In the genomic region with DNA sequence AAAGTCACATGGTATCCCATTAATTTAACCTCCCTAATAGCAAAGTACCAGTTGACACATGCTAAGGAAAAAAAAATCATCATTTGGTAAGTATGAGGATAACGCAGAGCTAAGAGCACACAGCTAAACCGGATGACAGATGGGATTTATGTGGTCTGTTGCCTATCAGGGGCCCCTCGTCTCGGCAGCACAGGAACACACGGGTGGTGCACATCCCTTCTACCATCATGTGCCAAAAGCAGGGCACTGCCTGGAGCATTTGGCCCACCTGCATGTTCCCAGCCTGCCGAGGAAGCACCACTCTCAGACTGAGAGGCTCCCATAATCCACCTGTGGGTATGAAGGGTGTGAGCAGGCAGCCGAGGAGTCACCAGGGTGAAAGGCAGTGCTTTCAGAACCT, we compare ENCODE assay signal across 16 mouse cellular contexts.
DNase-seq lines count a peak whose midpoint lies in the region; ATAC-seq and TF ChIP-seq lines count a peak whose summit lies in the region.
"Had no signal": no experiment of that assay in that cellular context is flagged by ENCODE, and none has a peak within 500 bp of the region (broad histone marks: within the 10 kb centered on the region; RNA-seq: fewer than 3 reads in every experiment).

No protein-coding gene starts in this region.

- no peak for TF ChIP-seq CTCF in lung, embryonic 14.5 days (IDR thresholded peaks at IDR 0.05; ENCODE audit: low read depth)

- H3K4me1 ChIP-seq in embryonic facial prominence, embryonic 14.5 days (ENCODE audit: control insufficient read depth, insufficient read depth, low read length), result no peaks in the 10 kb centered on the region
- H3K4me1 ChIP-seq in embryonic facial prominence, embryonic 10.5 days, result no peaks in the 10 kb centered on the region
- no peaks in the 10 kb centered on the region for H3K4me1 ChIP-seq in lung, embryonic 14.5 days (ENCODE audit: insufficient read depth)
- H3K4me1 ChIP-seq in liver, embryonic 16.5 days (ENCODE audit: control insufficient read depth, low read depth, low read length), result peaks cover 23% of the 10 kb centered on the region
- H3K4me1 ChIP-seq: limb, embryonic 13.5 days; neural tube, embryonic 13.5 days had no signal

- H3K36me3 ChIP-seq in embryonic facial prominence, embryonic 14.5 days (ENCODE audit: control insufficient read depth, insufficient read depth, low read length), result peaks cover 26% of the 10 kb centered on the region
- H3K36me3 ChIP-seq in embryonic facial prominence, embryonic 10.5 days (replicated peaks), result peaks cover 28% of the 10 kb centered on the region
- peaks cover 33% of the 10 kb centered on the region for H3K36me3 ChIP-seq in lung, embryonic 14.5 days (ENCODE audit: insufficient read depth)
- peaks cover 26% of the 10 kb centered on the region for H3K36me3 ChIP-seq in liver, embryonic 16.5 days (ENCODE audit: control insufficient read depth, insufficient read depth)

- H3K27ac ChIP-seq in embryonic facial prominence, embryonic 14.5 days (replicated peaks; ENCODE audit: low read depth, low read length), result no peak overlapping the region
- H3K27ac ChIP-seq in embryonic facial prominence, embryonic 10.5 days (replicated peaks), result no peak overlapping the region
- no peak overlapping the region for H3K27ac ChIP-seq in lung, embryonic 14.5 days (ENCODE audit: low read depth)
- peak overlapping the region; percentile 88 for H3K27ac ChIP-seq in liver, embryonic 16.5 days (ENCODE audit: low read length)
- H3K27ac ChIP-seq: heart, embryonic 13.5 days; left cerebral cortex, adult 2 months; limb, embryonic 13.5 days; neural tube, embryonic 13.5 days had no signal

- DNase-seq in embryonic facial prominence, embryonic 14.5 days (ENCODE audit: low spot score), result no peak
- DNase-seq in embryonic facial prominence, embryonic 10.5 days (ENCODE audit: low spot score), result no peak
- no peak for DNase-seq in lung, embryonic 14.5 days
- DNase-seq in lung, postnatal 14 days, result no peak
- peak; percentile 15 to 25 for DNase-seq in cerebellum, adult 18-20 months
- DNase-seq in ovary, adult 18-20 months (ENCODE audit: low spot score), result no peak
- DNase-seq in heart, postnatal 4 days, result no peak
- DNase-seq: gastrocnemius, postnatal 36 days; kidney, adult 9 months; lung, postnatal 36 days had no signal

- 0 out of 2 replicates have a peak, but pooled peaks have one; percentile 18 for ATAC-seq in embryonic facial prominence, embryonic 14.5 days (ENCODE audit: low read depth)
- peak; percentile 23; the same call in 1 of the 2 replicates for ATAC-seq in lung, embryonic 14.5 days (ENCODE audit: insufficient read depth)
- no peak for ATAC-seq in liver, embryonic 16.5 days (ENCODE audit: low read depth)
- ATAC-seq: forebrain, embryonic 16.5 days had no signal

- H3K4me3 ChIP-seq in embryonic facial prominence, embryonic 14.5 days (ENCODE audit: low read depth, low read length), result no peak overlapping the region
- H3K4me3 ChIP-seq in embryonic facial prominence, embryonic 10.5 days, result no peak overlapping the region
- no peak overlapping the region for H3K4me3 ChIP-seq in lung, embryonic 14.5 days (ENCODE audit: low read depth, low read length)
- no peak overlapping the region for H3K4me3 ChIP-seq in liver, embryonic 16.5 days (ENCODE audit: low read depth, low read length)
- H3K4me3 ChIP-seq: heart, embryonic 13.5 days; left cerebral cortex, adult 2 months; limb, embryonic 13.5 days; neural tube, embryonic 13.5 days had no signal

- 71% methylated on average over 7 of the region's 7 CpGs for WGBS in embryonic facial prominence, embryonic 14.5 days
- 88% methylated on average over 7 of the region's 7 CpGs for WGBS in embryonic facial prominence, embryonic 10.5 days
- WGBS in lung, embryonic 14.5 days, result 59% methylated on average over 7 of the region's 7 CpGs
- WGBS in liver, embryonic 16.5 days (ENCODE audit: insufficient replicate concordance), result 54% methylated on average over 7 of the region's 7 CpGs

- no peaks in the 10 kb centered on the region for H3K9me3 ChIP-seq in embryonic facial prominence, embryonic 14.5 days (ENCODE audit: control insufficient read depth, low read length)
- H3K9me3 ChIP-seq in embryonic facial prominence, embryonic 10.5 days, result no peaks in the 10 kb centered on the region
- no peaks in the 10 kb centered on the region for H3K9me3 ChIP-seq in lung, embryonic 14.5 days (ENCODE audit: low read depth, low read length)
- H3K9me3 ChIP-seq in liver, embryonic 16.5 days (replicated peaks; ENCODE audit: control insufficient read depth, low read length), result no peaks in the 10 kb centered on the region
- H3K9me3 ChIP-seq: heart, embryonic 13.5 days; limb, embryonic 13.5 days; neural tube, embryonic 13.5 days had no signal

- no peak overlapping the region for H3K4me2 ChIP-seq in embryonic facial prominence, embryonic 14.5 days (ENCODE audit: low read depth, low read length)
- H3K4me2 ChIP-seq in lung, embryonic 14.5 days, result no peak overlapping the region
- no peak overlapping the region for H3K4me2 ChIP-seq in liver, embryonic 16.5 days (ENCODE audit: low read depth, low read length)
- H3K4me2 ChIP-seq: heart, embryonic 13.5 days; limb, embryonic 13.5 days; neural tube, embryonic 13.5 days had no signal

- no peak overlapping the region for H3K9ac ChIP-seq in embryonic facial prominence, embryonic 14.5 days (ENCODE audit: low read depth, low read length)
- H3K9ac ChIP-seq in lung, embryonic 14.5 days, result no peak overlapping the region
- no peak overlapping the region for H3K9ac ChIP-seq in liver, embryonic 16.5 days (ENCODE audit: low read depth, low read length)
- H3K9ac ChIP-seq: heart, embryonic 13.5 days; limb, embryonic 13.5 days; neural tube, embryonic 13.5 days had no signal

- no peaks in the 10 kb centered on the region for H3K27me3 ChIP-seq in embryonic facial prominence, embryonic 14.5 days (replicated peaks; ENCODE audit: control insufficient read depth, insufficient read depth, low read length)
- no peaks in the 10 kb centered on the region for H3K27me3 ChIP-seq in embryonic facial prominence, embryonic 10.5 days (replicated peaks; ENCODE audit: low read depth, poor library complexity, severe bottlenecking)
- no peaks in the 10 kb centered on the region for H3K27me3 ChIP-seq in lung, embryonic 14.5 days (ENCODE audit: insufficient read depth, low read length)
- H3K27me3 ChIP-seq in liver, embryonic 16.5 days (ENCODE audit: control insufficient read depth, insufficient read depth, low read depth, low read length), result no peaks in the 10 kb centered on the region
- H3K27me3 ChIP-seq: heart, embryonic 13.5 days; limb, embryonic 13.5 days; neural tube, embryonic 13.5 days had no signal

Comparison
In these comparisons a context has a peak if more than half of its experiments do, and no peak if none do; other contexts are left out.
1. DNase-seq: peak in cerebellum, adult 18-20 months (2 of 2); none in embryonic facial prominence, embryonic 14.5 days (single experiment), embryonic facial prominence, embryonic 10.5 days (single experiment), lung, embryonic 14.5 days (single experiment), lung, postnatal 14 days (single experiment), ovary, adult 18-20 months (single experiment) and heart, postnatal 4 days (single experiment).